Mouse (Mus musculus) megakaryocyte, embryonic 14.5 days (primary cell): ENCODE measurements at regions not wholly inside any gene's neighbourhood (a gene's known extent, or its start where the extent isn't known, plus 50 kb on each side); places are given as distances from the start of the nearest gene placed in this dataset.
"Not testable (repeated sequence)": the region's sequence is repeated elsewhere in the genome, so short reads cannot be mapped to it uniquely, and the experiment has no call there.

Experiments
- H3K27me3 ChIP-seq: replicated peaks from 2 replicates; pipeline ENCODE3; 2012; ENCODE audit warnings: inconsistent platforms
- H3K36me3 ChIP-seq: replicated peaks from 2 replicates; pipeline ENCODE3; 2012; ENCODE audit warnings: low read length, inconsistent platforms, mixed read lengths
- H3K4me1 ChIP-seq: 2 replicates; pipeline ENCODE4 v1.6.1; 2012; ENCODE audit warnings: inconsistent platforms
- H3K4me3 ChIP-seq: replicated peaks from 2 replicates; pipeline ENCODE3; 2012; ENCODE audit warnings: moderate library complexity, mild to moderate bottlenecking, inconsistent platforms
- H3K9me3 ChIP-seq: 2 replicates; pipeline ENCODE4 v1.6.1; 2012; ENCODE audit warnings: inconsistent platforms
- FLI1 ChIP-seq: IDR thresholded peaks from 2 replicates; pipeline ENCODE4 v1.6.1; 2012; ENCODE audit warnings: low read length, inconsistent platforms, mixed read lengths
- GATA1 ChIP-seq: IDR thresholded peaks from 3 replicates; pipeline ENCODE4 v1.6.1; 2012; ENCODE audit warnings: mixed read lengths, low read length, inconsistent platforms, borderline replicate concordance

DNA sequence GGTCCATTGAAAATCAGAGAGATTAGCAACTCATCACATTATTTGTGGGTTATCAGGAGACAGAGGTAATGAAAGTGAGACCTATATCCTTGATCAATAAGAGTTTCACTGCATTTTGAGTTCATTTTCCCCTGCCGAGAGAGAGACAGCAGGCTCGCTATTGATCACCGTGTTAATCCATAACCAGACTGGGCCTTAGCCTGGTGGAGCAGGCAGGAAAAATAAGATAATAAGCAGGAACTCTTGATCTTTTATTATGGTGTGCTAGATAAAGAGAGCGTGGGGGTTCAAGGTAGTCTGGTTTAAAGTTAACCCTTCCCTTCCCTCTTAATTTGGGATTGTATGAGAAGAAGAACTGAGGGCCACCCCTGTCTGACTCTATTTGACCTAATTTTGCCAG lies 113.3 kb downstream of the Nr2f2 start:
- Histone ChIP-seq H3K9me3 (peaks cover 19% of the 10 kb centered on the region), H3K4me1 (no peaks in the 10 kb centered on the region), H3K4me3 (no peak overlapping the region), H3K36me3 (no peaks in the 10 kb centered on the region), H3K27me3 (no peaks in the 10 kb centered on the region)
- TF ChIP-seq FLI1 (no peak), GATA1 (no peak)

DNA sequence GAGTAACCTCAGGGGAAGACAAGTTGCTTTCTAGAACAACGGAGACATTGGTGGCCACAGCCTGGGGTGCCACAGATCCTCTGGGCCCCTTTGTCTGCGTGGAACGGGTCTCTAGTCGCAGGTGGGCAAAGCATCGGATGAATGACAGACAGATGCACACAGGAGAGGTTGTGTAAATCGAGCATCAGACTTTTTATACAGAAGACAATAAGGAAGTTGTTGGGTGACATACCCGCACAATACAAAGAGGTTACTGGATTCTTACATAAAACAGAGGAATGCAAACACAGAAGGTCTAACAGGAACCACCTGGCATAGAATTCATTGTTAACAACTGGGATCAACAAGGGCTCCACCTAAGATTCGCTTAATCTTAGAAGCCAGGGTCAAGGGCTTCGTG lies 127.5 kb downstream of the Nr2f2 start:
- H3K36me3 ChIP-seq, H3K27me3 ChIP-seq, H3K4me3 ChIP-seq, H3K9me3 ChIP-seq, H3K4me1 ChIP-seq: not testable (repeated sequence)

DNA sequence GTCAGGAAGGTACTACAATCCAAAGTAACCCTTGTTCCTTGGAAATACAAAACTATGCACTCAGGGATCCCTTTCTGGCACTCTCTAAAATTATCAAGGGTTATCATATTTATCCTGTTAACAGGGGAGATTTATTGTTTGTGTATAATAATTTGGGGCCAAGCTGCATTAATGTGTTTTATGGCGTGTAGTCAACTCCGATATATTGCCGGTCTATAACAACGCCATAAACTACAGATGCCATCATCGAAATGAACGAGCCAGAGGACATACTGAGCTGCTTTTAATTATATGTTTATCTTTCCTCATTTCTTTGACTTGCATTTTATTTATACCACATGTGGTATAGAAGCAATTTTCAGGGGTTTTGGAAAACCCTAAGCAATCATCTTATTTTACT lies 147.2 kb downstream of the Nr2f2 start:
- Histone ChIP-seq H3K9me3 (no peaks in the 10 kb centered on the region), H3K27me3 (no peaks in the 10 kb centered on the region), H3K36me3 (no peaks in the 10 kb centered on the region), H3K4me3 (no peak overlapping the region), H3K4me1 (no peaks in the 10 kb centered on the region)
- no peak for TF ChIP-seq GATA1
- no peak for TF ChIP-seq FLI1

DNA sequence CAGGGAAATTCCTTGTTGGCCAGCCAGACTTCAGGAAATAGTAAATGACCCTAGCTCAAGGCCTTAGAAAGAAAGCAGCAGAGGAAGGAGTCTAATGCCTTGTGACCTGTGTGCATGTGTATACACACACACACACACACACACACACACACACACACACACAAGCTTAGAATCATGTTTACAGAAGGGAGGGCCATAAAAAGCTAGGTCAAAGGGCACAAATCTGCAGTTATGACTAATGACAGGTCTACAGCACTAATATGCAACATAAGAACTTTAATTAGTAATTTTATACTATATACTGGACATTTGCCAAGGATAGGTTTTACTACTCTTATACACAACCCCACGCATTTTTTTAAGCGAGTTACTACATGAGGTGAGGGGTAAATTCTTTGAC lies 149.4 kb downstream of the Nr2f2 start:
- TF ChIP-seq GATA1 (no peak), FLI1 (no peak)
- Histone ChIP-seq H3K4me3 (no peak overlapping the region), H3K4me1 (no peaks in the 10 kb centered on the region), H3K27me3 (no peaks in the 10 kb centered on the region), H3K36me3 (no peaks in the 10 kb centered on the region), H3K9me3 (no peaks in the 10 kb centered on the region)

DNA sequence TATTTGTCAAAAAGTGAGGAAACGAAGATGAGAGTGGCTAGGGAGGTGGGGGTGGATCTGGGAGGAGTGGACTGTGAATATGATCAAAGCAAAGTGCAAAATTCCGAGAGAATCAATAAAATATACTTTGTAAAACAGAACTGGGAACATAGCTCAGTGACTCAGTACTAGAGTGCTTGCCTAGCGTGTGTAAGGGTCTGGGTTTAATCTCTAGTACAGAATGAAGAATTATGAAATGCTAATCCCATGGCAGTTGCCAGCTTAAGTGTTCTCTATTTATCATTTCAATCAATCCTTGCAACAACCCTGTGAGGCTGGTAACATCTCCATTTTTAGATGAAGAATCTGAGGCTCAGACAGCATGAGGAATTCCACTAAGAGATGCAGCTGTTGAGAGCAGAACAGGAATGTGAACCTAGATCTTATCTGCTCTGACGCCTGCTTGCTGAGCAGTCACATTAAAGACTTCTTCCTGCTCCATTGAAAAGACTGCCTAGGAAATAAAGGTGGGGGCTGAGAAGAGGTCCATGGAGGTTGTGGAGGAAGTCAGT lies 152.5 kb downstream of the Nr2f2 start:
- H3K4me1 ChIP-seq, result no peaks in the 10 kb centered on the region
- H3K36me3 ChIP-seq, result no peaks in the 10 kb centered on the region
- H3K9me3 ChIP-seq, result no peaks in the 10 kb centered on the region
- TF ChIP-seq GATA1 (no peak), FLI1 (no peak)
- no peak overlapping the region for H3K4me3 ChIP-seq
- no peaks in the 10 kb centered on the region for H3K27me3 ChIP-seq

DNA sequence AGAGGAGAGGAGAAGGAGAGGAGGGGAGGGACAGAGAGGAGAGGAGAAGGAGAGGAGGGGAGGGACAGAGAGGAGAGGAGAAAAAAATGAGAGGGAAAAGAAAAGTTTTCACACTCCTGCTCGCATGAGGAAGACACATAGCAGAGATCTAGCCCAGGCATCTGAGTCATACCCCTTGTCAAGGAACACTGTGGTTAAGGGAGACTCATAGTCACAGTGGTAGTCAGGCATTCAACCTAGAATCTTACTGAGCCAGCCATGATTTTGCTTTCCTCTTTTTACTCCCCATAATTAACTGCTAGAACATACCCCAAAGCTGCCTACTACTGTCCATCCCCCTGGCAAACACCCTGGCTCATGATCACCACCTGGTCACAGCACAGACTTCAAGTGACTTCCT lies 160.6 kb downstream of the Nr2f2 start:
- H3K9me3 ChIP-seq, result peaks cover 3% of the 10 kb centered on the region; the same call in 1 of the 2 replicates
- no peaks in the 10 kb centered on the region for H3K27me3 ChIP-seq
- no peaks in the 10 kb centered on the region for H3K4me1 ChIP-seq
- no peaks in the 10 kb centered on the region for H3K36me3 ChIP-seq
- no peak for TF ChIP-seq FLI1
- TF ChIP-seq GATA1, result no peak
- H3K4me3 ChIP-seq, result no peak overlapping the region

DNA sequence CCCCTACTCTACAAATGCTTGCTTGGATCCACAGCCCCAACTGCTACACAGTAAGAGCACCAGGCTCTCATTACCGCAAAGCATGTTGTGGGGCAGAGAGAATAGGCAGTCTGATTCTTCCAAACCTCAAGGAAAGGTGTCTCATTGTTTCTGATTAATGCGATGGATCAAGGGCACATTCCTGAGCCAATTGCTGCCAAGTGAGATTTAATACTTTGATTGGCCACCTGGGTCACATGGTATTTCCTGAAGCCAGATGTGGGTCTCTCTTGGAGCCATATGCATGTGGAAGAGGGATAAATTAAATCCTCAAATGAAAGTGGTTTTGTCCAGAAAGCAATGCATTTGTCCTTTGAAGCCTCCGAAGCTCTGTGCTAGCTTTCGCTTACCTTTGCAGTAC lies 166.3 kb downstream of the Nr2f2 start:
- Histone ChIP-seq H3K9me3 (0 out of 2 replicates have a peak, but pooled peaks cover 6% of the 10 kb centered on the region), H3K27me3 (no peaks in the 10 kb centered on the region), H3K36me3 (no peaks in the 10 kb centered on the region), H3K4me1 (no peaks in the 10 kb centered on the region), H3K4me3 (no peak overlapping the region)
- no peak for TF ChIP-seq GATA1

DNA sequence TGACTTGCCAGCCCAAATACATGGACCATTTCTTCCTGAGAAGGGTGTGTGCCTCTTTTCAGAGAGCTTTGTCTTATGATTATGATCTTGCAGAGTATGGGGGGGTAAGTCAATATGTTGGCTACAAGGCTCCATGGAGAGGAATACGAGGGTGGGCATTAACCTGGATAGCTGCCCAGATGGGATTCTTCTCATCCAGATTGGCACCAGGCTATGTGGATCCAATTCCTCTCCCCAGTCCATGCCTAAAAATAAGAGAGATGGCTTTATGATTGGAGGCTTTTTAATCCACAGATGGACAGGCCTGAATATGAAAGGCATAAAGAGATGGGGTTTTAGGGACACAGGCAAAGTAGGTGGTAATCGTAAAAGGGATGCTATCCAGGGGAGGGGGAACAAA lies 187.6 kb downstream of the Nr2f2 start:
- TF ChIP-seq FLI1, result no peak
- no peak for TF ChIP-seq GATA1
- no peaks in the 10 kb centered on the region for H3K36me3 ChIP-seq
- H3K4me1 ChIP-seq, result no peaks in the 10 kb centered on the region
- H3K4me3 ChIP-seq, result no peak overlapping the region
- 0 out of 2 replicates have a peak, but pooled peaks cover 3% of the 10 kb centered on the region for H3K9me3 ChIP-seq
- no peaks in the 10 kb centered on the region for H3K27me3 ChIP-seq

DNA sequence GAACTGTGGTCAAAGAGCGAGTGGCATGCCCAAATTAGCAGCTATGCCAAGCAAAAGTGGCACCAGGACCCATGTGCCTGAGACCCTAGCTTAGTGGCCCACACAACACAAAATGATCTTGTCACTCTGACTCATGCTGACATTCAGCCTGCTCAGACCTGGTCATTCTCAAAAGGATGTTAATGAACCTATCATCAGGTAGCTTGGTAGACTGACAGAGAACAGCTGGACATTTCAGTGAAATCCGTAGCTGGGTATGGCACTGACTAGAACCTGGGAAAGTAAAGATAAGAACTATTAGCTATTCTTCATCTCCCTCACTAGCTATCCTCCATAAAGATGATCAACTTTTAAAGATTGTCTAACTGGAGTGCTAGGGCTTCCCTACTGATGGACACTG lies 188.5 kb downstream of the Nr2f2 start:
- 0 out of 2 replicates have a peak, but pooled peaks cover 3% of the 10 kb centered on the region for H3K9me3 ChIP-seq
- no peaks in the 10 kb centered on the region for H3K27me3 ChIP-seq
- TF ChIP-seq GATA1 (no peak), FLI1 (no peak)
- no peaks in the 10 kb centered on the region for H3K36me3 ChIP-seq
- H3K4me1 ChIP-seq, result no peaks in the 10 kb centered on the region
- no peak overlapping the region for H3K4me3 ChIP-seq

DNA sequence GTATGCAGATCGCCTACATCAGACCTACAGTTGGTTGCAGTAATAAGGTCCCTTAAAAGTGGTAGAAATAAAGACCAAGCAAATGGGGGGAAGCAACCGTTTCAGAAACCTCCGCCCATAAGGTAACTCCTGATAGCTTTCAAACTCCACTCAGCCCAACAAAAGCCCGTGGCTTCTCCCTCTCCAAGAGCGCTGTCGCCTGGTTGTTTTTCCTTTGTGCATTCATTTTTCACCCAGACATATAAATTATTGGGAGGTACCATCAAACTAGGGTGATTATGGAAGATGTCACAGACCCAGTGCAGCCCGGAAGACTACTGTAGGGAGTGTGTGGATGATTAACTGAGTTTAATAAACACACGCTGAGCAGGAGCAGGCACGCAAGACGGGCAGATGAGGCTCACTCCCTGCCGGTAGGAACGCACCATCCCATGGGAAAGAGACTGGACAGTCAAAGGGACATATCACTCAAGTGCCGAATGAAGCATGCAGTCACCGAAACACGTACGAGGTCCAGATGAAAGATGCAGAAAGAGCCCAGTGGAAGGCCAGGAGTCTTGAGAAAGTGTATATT lies 189.8 kb downstream of the Nr2f2 start:
- no peaks in the 10 kb centered on the region for H3K27me3 ChIP-seq
- no peaks in the 10 kb centered on the region for H3K36me3 ChIP-seq
- H3K4me3 ChIP-seq, result no peak overlapping the region
- no peaks in the 10 kb centered on the region for H3K4me1 ChIP-seq
- 0 out of 2 replicates have a peak, but pooled peaks cover 3% of the 10 kb centered on the region for H3K9me3 ChIP-seq
- no peak for TF ChIP-seq FLI1
- TF ChIP-seq GATA1, result no peak

DNA sequence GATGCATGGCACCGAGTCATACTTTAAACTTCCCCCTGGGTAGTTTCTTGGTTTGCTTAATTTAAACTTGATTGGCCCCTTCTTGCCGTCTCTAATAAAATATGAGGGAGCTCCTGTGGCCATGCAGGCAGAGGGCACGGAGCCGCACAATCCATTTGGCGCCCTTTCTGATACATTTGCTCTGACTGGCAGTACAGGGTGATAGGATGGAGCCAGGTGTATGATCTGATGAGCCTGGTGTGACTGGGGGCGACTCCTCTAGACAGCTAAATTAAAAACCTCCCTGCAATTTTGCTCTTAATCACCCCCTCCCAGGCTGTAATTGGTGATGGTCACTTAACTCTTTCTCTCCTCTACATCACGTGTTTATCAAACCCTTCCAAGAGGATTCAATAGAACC lies 190.4 kb downstream of the Nr2f2 start:
- H3K4me1 ChIP-seq, result no peaks in the 10 kb centered on the region
- H3K36me3 ChIP-seq, result no peaks in the 10 kb centered on the region
- H3K27me3 ChIP-seq, result no peaks in the 10 kb centered on the region
- H3K9me3 ChIP-seq, result 0 out of 2 replicates have a peak, but pooled peaks cover 3% of the 10 kb centered on the region
- H3K4me3 ChIP-seq, result no peak overlapping the region
- no peak for TF ChIP-seq FLI1
- TF ChIP-seq GATA1, result no peak
